Mouse (Mus musculus) gastrocnemius, postnatal 10 days (tissue): Measurements from ENCODE around the gene Ncdn. TPM values are rescaled to one million over a fixed set of nuclear protein-coding genes. Genes with fewer than 3 reads are reported as not detected.

ENCODE experiments used
- DNase-seq: peaks from one replicate; pipeline ENCODE4 v3.0.0; 2021; ENCODE audit warnings: mixed read lengths
- total RNA-seq, 2 experiments: library from RNA; stranded (reverse); gene quantifications; 2 replicates each; pipeline ENCODE4 v1.2.3; 2021

Gene Ncdn
- total RNA-seq, 2 experiments from 2014 or later: 12.0 to 13.3 TPM

DNA sequence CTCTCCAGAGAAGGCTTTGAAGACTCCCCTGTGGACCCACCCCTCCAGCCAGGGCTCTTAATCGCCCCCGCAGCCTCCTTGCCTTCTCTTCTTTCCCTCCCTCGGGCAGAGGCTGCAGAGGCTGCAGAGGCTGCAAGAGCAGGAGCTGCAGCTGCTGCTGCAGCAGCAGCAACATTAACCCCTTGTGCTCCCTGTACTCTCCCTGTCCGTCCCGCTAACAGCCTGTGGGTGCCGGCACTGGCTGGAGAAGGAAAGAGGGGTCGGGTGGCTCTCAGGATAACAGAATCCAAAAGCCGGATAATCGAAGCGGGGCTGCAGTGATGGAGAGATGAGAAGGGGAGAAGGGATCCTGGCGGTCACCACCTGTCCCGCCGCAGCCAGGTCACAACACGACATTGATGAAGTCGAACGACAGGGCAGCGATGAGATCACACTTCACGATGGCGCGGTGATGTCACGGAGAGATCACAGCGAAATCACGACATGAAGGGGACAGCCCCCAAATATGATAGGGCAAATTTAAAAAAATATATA, 563 bp downstream of the Ncdn start:
- peak; percentile 13 for DNase-seq

DNA sequence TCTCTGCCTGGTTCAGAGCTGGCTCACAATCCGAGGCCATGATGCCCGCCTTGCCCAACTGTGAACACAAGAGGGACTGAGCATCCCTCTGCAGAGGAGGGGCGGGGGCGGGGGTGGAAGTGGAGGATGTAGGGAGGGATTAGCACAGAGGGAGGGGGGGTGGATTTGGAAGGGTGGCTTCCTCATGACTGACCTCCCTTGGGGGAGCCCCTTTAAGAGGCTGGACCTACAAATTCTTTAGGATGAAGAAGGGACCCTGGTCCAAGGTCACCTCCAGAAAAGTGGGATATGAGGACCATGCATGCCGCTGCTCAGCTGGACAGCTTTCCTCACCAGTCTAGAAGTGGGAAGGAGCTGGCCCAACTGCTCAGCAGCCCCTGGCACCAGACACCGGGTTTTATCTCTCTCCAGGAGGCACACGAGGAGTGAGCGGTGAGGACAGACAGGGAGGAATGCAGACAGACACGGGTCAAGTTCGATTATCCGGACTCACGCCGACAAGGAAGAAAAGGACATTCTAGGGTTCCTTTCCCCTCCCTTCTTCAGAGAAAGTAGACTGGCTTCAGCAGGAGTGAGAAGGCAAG, 1.1 kb downstream of the Ncdn start:
- DNase-seq: peak; percentile 17

DNA sequence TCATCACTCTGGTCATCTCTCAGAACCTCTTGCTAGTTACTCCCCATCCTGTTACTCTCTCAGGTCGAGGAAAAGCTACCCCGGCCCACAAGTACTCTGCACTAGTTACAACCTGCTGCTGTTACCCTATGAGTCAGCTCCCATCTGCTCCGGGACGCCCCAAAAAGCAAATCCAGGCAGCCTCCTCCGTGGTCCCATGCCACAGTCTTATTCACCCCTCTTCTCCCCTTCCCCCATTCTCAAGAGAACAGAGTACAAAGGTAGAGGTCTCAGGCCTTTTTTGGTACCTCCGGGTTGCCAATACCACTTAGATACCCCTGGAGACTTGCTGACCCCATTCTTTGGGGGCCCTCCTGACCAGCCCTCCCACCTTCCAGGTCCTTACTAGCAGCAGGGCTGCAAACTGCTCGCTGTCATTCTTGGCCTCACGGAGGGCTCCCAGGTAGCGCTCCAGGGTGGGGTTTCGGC, 1.6 kb downstream of the Ncdn start:
- DNase-seq: peak; percentile 5

DNA sequence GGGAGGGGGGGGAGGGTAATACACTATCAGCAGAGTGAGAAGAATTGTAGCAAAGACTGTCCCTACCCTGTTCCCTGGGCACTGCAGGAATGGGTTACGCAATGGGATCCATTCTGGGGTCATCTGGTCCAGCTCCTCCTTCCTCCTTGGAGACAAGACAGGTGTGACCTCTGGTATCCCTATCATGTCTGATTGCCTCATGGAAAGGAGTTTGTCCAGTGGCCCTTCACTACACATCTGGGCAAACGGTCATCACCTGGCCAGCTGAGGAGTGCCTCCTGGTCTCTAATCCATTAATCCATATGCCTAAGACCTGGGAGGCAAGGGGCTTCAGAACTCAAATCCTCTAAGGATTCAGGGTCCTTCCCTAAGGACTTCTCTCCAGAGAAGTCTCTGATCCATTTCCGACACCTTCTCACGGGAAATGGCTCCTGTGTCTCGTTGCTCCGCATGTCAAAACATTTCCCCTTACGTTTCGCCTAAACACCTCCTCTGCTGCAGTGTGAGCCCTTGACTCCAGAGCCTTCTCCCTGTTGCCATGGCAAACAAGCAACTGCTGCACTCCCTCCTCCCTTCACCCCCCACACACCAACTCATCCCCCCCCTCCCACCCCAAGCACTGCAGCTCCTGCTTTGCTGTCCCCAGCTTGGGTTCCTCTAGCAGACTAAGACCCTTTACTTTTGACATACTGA, 2.2 kb downstream of the Ncdn start:
- no peak for DNase-seq

DNA sequence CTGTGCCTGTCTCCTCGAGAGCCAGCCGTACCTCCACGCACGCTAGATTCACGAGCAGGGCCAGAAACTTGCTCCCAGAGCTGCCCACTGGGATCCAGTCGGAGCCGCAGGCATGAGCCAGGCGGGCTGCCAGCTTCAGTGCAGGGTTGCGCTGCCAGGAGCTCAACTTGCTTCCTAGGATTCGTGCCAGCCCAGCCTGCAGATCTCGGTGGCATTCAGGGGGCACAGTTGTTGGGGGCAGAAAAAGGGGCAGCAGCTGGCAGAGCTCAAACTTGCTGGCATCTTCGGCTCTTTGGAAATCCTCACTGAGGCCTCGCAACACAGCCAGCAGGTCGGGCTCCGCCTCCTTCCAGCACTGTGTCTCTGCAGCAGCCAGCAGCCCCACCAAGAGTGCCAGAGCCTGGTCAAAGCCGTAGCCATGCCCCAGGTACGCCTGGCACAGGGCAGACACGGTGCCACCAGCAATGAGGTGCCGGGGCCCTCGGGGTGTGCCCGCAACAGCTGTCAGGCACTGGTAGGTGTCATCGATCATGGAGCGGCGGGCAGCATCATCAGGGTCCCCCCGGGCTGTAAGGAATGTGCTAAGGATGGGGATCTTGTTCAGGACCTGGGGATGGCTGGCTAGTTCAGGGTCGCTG, 3.1 kb downstream of the Ncdn start:
- DNase-seq: peak; percentile 78

DNA sequence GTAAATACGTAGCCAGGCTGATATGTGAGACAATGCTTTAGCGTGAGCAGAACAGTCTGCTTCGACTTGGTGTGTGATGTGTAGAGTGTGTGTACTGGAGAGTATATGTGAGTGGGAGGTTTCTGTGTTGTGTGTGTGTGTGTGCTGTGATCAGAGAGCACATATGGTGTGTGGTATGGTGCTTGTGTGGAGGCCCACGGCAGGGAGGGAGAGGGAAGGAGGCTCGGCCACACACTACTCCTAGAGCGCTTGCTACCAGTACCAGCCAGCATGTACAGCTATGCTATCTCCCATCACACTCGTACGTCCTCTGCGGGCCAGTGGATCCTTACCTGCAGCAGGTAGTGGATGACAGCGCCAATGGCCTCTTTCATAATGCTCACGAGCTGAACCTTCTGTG, 3.7 kb downstream of the Ncdn start:
- no peak for DNase-seq

DNA sequence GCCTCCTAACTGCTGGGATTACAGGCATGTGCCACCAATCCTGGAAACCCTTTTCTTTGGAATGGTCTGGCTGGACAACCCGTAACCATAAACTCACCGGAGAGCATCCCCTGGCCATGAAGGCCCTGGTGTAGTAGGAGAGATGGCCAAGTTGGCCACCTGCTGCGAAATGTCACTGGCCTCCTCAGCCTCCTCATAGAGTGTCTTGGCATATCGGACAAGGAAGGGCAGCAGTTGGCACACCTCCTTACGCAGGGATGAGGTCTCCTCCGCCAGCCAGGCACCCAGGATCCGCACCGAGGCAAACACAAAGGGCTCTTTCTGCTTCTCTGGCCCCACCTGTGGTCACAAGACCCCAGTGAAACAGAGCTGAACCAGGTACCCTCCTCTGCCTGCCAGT, 4.9 kb downstream of the Ncdn start:
- DNase-seq: no peak

DNA sequence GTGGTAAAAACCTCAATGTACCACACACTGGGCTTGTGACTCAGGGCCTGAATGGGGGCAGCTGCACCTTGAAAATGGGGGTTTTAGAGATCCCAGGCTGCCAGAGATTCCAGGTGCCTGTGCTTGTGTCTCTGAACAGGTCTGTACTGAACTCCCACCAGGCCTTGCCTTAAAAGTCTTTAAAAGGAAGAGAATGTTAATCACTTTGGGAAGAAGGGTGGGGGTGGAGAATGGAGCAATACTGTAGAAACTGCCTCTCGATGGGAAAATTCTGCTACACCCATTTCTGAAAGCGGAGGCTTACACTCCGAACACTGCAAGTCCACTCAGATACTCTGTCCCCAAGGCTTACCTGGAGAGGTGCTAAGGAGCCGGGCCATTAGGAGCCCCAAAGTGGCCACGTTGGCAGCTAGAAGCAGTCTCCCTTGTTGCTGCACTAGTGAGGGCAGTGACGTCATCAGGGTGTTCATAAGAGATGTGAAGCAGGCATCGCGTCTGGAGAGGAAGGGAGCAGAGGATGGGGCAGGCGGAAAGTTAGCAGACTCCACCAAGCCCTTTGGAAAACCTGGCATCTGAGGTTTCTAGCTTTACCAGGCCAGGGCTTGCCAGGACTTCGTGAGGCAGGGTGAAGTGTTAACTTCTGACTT, 6.9 kb downstream of the Ncdn start:
- DNase-seq: no peak

DNA sequence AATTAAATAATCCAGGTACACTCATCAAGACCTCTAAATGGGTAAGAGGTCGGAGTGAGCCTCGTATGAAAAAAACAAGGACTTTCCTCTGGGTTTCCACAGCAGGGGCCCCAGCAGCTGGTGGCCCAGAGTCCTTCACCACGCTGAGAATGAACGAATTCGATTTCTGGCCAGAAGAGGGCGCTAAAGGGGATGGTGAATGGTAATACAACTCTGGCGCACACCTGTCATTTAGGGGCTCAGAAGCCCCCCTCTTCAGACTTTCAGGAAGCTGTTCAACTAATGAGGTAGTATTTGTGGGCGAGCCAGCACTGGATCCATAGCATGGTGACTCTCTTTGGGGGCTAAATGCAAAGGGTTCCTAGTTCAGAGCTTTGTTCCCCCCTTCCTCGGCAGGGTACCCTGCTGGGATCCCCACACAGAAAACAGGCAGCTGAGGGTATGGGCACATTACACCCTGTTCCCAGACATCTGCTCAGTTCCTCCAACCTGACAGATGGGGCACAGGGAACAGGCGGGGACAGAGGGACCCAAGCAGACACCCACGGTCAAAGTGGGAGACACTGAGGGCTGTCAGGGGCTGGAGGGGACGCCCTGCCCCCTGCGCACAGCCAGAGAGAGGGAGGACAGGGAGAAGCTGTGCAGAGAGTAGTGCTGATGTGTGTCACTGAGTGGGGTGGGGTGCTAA, 7.6 kb downstream of the Ncdn start:
- peak; percentile 62 for DNase-seq

DNA sequence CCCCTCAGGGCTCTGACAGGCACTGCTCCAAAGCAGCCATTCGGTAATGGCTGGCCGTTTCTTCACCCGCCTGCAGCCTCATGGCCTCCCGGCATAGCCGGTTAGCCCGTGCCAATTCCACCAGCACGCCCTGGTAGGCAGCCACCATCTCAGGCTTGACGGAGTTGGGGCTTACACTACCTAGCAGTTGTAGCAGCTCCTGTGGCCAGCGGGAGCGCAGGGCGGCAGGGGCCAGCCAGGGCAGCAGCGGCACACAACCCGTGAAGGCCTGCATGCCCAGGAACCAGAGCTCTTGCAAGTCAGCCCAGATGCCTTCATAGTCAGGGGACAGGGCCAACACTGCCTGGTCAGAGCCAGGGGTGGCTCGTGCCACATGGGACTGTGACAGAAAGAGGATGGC, 8.4 kb downstream of the Ncdn start:
- DNase-seq: peak; percentile 52

DNA sequence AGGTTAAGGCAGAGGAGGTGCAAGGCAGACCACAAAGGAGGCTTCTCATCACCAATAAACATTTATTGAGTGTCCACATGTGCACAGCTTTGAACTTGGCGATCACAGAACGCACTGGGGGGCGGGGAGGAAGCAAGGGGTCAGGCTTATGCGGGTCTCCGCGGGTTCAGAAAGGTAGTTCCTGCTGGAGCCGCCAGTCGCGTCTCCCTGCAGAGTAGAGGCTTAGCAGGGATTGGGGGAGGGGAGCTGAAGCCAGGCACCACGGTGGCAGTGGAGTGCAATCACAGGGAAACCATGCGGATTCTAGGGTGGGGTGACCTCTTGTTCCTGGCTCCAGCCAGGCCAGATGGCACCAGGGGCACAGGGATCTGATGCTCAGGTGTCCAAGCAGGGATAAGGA, 9.5 kb downstream of the Ncdn start:
- no peak for DNase-seq

DNA sequence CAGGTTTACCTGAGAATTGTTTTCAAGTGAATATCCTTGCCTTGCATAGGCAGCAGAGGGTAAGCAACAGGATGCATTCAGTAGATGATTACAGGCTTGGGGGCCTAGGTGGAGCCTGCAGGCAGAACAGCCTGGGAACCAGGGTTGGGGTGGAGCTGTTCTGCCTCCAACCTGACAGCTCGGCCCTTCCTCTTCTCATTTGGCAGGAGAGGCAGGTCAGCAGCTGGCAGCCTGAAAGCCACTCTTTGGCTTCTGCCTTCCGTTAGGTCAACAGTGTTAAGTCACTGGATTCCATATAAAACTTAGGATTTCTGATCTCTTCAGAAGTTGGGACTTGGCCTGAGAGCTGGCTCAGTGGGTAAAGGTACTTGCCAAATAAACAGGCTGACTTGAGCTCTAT, 10.3 kb downstream of the Ncdn start:
- DNase-seq: no peak

DNA sequence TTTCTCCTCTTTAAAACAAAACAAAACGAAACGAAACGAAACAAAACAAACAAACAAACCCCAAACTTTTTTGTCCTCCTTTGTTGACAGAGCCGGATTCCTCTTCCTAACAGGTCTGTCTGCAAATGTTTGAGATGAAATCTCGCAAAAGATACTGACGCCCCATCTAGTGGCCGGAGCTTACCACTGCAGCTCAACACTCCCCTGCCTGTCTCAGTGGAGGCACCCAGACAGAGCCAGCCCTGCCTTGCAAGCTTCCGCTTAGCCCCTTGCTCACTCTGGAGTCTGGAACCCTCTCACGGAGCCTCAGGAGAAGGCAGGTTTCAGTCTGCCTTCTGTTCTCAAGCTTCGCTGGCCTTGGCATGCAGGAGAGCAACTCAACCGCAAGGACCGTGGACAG, 11.8 kb downstream of the Ncdn start:
- DNase-seq: peak; percentile 73

DNA sequence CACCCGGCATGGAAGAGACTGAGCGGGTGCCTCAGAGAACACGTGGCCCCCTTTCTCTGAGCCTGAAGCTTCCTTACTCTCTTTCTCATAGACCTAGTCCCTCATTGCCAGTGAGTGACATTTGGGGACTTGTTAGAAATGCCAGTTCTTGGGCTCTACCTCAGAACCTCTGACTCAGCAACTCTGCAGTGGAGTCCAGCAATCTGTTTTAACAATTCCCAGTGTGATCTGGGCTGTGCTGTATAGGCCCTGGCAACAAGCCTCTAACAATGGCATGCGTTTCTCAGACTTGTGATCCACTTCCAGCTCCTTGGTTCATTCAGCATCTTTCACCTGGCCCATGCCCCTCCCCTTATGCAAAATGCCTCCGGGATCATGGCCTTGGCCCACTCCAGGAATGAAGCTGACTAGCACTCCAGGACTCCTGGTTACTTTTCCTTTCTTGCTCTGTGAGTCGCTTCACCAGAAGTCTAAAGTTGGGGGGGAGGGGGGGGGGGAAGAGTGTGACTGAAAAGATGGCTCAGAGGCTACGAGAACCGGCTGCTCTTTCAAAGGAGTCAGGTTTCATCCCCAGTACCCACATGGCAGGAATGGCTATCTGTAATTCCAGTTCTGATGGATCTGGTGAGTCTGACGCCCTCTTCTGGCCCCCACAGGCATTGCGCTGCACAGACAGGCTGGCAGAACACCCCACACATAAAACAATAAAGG, 13.1 kb downstream of the Ncdn start:
- no peak for DNase-seq

DNA sequence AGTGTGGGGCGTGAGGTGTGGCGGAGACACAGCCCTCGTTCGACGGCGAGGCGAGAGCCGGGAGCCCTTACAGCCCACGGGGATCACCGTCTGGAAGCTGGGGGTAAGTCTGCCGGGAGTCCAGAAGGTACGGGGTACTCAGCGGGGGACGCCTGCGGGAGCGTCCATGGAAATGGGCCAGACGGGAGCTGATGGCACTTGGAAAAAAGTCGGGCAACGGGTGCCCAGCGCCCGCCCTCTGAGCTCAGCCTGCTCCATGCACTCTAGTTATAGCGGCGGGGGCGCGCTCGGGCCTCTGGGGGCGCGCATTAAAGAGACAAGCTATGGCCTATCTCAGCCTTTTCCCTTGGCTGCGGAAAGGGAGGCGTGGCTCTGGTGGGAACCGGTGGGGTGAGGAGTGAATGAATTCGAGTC, 17.2 kb downstream of the Ncdn start, which contains the start of gene Tfap2e:
TSS of gene Tfap2e (minus strand) at position 240 of the 414 bp plus-strand sequence.
- DNase-seq: peak; percentile 45

DNA sequence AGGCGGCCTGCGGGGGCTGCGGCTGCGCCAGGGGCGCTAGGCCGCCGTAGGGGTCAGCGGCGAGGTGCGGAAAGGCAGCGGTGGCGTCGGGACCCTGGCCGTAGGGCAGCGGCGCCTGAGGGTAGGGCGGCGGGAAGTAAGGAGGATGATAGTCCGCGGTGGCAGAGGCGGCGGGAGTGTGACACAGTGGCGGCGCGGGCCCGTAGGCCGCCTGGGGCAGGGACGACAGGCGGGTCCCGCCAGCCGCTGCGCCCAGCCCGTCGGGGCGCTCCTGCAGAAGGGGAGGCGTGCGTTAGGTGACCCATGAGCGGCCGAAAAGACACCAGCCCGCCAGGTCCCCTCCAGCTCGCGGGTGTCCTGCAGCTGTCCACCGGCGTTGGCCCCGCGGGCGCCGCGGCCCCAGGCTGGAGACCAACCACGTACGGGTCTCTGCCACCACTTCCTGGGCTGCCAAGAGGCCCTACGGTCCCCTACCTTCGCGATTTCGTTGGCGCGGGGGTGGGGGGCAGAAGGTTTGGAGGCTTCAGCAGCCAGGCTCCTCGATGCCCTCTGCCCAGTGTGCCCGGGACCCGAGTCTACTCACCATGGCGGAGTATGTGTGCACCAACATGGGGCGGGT, 17.7 kb downstream of the Ncdn start:
- DNase-seq: no peak

DNA sequence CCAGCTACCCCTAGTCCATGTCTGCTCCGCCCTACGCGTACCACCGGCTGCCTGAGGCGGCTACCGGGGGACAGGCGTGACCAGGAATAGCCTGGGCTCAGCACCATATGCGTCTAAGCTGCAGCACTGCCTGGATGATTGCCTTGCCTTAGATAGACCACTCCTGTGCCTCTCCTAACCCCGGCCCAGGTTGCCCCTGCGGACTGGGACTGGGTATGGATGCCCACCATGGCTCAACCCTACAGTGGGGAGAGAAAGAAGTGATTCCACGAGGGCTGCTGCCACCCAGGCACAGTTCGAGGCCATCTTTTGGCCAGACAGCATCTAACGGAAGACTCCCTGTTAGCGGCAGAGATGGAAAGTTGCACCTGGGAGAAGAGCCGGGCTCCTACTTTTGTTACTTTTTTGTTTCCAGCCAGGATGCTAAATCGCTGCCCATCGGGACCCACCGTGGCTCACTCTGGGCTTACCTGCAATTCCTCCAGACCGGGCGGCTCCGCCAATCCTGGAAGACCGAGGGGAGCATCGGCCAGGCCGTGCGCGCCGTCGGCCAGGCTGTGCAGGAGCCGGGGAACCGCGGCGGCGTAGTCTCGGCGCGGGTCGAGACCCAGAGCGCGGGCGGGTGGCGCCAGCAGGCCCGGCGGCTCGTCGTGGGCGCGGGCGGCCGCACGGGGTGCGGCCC, 18.4 kb downstream of the Ncdn start:
- DNase-seq: no peak

DNA sequence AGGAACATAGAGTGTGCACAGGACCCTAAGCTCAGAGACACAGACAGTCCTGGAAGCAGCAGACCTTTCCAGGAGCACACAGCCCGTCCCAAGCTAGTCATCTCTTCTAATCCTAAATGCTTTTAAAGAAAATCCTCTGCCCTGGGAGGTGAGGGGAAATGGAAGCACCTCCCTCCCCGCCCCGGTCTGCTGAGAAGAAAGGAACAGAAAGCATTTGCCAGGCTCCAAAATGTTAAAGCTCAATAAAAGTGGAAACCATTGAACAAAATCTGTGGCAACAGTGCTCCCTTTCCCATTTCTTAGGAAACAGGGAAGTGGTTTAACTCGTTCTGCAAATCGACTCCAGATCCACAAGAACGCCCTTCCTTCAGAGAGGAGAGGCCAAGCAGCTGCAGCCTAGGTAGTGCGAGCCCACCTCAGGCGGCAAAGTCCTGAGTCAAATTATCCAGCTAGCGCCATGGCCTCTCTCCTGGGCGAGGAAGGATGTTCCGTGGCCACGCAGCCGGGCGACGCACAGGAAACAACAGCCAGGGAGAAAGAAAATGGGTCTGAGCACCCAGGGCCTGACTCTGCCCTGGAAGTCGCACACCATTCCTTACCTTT, 19.1 kb downstream of the Ncdn start:
- no peak for DNase-seq

DNA sequence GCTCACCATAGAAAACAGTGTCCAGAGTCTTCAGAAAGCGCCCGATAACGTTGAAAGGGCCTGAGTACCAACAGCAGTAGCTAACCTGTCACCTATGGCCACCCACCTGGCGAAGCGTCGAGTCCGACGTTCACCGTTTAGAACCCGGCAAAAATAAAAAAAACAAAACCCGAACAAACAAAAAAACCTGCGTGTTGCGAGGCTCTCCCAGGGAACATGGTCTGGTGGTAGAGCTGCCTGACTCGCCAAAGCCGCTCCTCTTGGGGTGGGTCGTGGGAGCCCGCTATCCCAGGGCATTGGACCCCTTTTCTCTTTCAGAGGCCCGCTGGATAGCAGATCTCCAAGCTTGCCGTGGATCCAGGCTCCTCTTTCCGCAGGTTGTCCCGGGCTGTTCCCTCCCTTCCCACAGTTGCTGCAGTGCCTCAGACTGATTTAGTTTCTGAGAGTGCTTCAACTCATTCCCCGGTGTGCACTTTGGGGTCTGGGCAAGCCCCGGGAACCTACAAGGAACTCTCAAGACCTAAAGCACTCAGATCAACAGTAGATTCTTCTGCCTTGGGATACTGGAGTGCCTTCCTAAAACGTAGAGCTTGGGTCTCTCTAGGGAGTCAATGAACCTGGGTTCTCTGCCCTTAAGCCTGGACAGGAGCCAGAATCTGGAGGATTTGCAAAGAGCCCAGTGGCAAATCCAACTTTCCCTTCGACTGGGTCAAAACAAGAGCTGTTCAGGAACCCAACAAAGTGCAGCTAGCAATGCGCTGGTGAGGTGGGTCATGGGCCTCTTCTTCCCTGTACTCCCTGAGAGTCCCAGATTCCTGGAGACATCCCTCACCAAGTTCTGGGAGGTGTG, 20.5 kb downstream of the Ncdn start:
- no peak for DNase-seq
